Mouse (Mus musculus) olfactory bulb, adult 2 months (tissue): ENCODE measurements around the gene Zbtb40.

ENCODE experiments used
- CTCF ChIP-seq: fragments of 200-500 bp; IDR thresholded peaks from 2 replicates; pipeline ENCODE4 v1.5.1; 2012; ENCODE audit warnings: low read depth, mild to moderate bottlenecking, low read length, moderate library complexity; ENCODE audit not compliant: insufficient read depth
- POLR2A ChIP-seq: fragments of 200-500 bp; IDR thresholded peaks from 2 replicates; pipeline ENCODE4 v1.6.1; 2012; ENCODE audit warnings: mild to moderate bottlenecking, low read depth, low read length, moderate library complexity; ENCODE audit not compliant: insufficient read depth

- TF ChIP-seq CTCF (no peak), POLR2A (no peak)
Observed at GRCm38 (mm10) chr4:137071204-137071603, 22.6 kb upstream of the Zbtb40 start.
